Mouse (Mus musculus) monocyte, adult 59 days (primary cell): ENCODE results near the gene Il5. TPM values are rescaled to one million over a fixed set of nuclear protein-coding genes. Genes with fewer than 3 reads are reported as not detected.

ENCODE experiments used
- total RNA-seq, 2 experiments: library from RNA; stranded (reverse); gene quantifications; one replicate each; pipeline ENCODE4 v1.2.4; 2023

Il5 gene
- not detected for total RNA-seq

DNA sequence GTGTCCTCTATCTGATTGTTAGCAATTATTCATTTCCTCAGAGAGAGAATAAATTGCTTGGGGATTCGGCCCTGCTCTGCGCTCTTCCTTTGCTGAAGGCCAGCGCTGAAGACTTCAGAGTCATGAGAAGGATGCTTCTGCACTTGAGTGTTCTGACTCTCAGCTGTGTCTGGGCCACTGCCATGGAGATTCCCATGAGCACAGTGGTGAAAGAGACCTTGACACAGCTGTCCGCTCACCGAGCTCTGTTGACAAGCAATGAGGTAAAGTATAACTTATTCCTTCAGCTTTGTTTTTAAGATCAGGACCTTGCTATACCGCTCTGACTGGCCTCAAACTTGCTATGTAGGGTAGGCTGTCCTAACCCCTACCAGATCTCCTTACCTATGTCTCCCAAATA, at the start of gene Il5:
Il5 (plus strand) TSS at position 80 of the 400 bp plus-strand sequence.

DNA sequence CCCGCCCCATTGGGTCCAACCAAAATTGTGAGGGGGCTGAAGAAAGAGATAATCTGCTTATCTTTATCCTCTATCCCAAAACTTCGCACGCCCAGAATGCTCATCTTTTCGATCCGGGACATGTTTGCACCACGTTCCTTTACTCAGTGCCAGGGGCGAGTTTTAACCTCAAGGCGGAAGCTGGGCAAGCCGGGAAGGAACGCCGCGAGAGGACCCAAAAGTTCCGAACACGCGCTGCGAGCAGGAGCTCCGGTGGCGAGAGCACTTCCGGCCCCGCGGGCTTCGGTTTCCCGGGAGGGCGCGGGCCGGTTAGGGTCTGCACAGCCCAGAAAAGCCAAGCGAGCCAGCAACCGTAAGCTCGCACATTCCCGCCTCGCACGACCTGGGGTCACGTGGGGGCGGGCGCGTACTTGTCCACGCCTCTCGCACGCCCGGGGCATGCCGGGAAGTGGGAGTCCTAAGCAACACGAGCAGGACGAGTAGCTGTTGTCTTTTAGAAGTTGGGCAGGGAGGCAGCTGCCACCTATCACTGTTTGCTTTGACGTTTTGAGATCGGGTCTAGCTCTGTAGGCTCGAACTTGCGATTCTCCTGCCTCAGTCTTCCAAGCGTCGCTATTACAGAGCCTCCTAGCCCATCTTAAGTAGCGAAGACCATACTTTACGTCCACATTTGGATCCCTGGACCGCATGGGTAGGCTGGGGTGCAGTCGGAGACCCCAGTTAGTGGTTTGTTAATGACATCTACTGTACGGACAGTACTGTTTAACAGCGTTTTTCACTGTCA, 13.5 kb upstream of the Il5 start, which contains the start of gene Rad50:
Rad50 (minus strand) TSS at position 386 of the 784 bp plus-strand sequence.

DNA sequence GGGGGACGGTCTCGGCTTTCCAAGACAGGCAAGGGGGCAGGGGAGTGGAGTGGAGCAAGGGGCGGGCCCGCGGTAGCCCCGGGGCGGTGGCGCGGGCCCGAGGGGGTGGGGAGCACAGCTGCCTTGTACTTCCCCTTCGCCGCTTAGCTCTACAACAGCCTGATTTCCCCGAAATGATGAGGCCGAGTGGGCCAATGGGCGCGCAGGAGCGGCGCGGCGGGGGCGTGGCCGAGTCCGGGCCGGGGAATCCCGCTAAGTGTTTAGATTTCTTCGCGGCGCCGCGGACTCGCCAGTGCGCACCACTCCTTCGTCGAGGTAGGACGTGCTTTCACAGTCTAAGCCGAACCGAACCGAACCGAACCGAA, 49.1 kb downstream of the Il5 start, which contains the start of gene Irf1:
Irf1 (plus strand) TSS at position 255 of the 365 bp plus-strand sequence.

DNA sequence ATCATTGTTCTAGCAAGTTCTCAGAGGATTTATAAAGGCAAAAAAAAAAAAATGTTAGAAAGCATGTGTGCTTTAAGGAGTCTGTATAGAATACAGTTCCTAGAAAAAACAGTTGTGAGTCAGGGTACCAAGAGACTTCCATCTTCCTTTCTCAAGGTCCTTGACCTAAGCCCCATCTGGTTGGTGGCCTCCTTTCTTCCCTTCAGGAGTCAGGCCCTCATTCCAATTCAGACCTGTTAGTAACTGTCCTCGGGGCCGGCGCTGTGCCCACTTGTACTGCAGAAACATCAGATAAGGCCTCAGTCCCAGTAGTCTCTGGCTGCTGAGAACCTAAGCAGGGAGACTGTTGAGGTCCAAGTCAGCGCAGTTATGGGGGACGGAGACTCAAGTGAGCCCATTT, 52.5 kb downstream of the Il5 start, which contains the start of gene Gm17334:
Gm17334 (minus strand) TSS at position 101 of the 400 bp plus-strand sequence.

Other genes starting within 250 kb of the Il5 start
- not detected for gene Gm9945, start 240.6 kb upstream of the Il5 start, total RNA-seq
- not detected for gene Sowaha, start 240.5 kb upstream of the Il5 start, total RNA-seq
- gene Sept8, start 201.5 kb upstream of the Il5 start, total RNA-seq = 1 to 10 TPM; 6.7 to 7.5 TPM
- gene Kif3a, start 153.4 kb upstream of the Il5 start, total RNA-seq = 1 to 10 TPM; 4.3 to 6.3 TPM
- not detected for gene Il4, start 102.1 kb upstream of the Il5 start, total RNA-seq
- gene Il13, start 86.1 kb upstream of the Il5 start, total RNA-seq = not detected
- 10 to 100 TPM; 17.4 to 17.8 TPM for gene Rad50, start 13.5 kb upstream of the Il5 start, total RNA-seq
- gene Irf1, start 49.2 kb downstream of the Il5 start, total RNA-seq = 100 to 1,000 TPM; 342 to 373 TPM
- not detected for gene Gm17334, start 52.4 kb downstream of the Il5 start, total RNA-seq
- gene Gm12216, start 138.5 kb downstream of the Il5 start, total RNA-seq = 1 to 10 TPM; 4.2 to 4.7 TPM
- gene Slc22a5, start 170.9 kb downstream of the Il5 start, total RNA-seq = 10 to 100 TPM; 12.1 to 20.2 TPM